Mouse (Mus musculus): ENCODE results near the gene Tmem179. TPM values are rescaled to one million over a fixed set of nuclear protein-coding genes. Genes with fewer than 3 reads are reported as not detected.

Gene Tmem179
- polyA plus RNA-seq, 1 experiment from 2014 or later: 0.41 TPM

DNA sequence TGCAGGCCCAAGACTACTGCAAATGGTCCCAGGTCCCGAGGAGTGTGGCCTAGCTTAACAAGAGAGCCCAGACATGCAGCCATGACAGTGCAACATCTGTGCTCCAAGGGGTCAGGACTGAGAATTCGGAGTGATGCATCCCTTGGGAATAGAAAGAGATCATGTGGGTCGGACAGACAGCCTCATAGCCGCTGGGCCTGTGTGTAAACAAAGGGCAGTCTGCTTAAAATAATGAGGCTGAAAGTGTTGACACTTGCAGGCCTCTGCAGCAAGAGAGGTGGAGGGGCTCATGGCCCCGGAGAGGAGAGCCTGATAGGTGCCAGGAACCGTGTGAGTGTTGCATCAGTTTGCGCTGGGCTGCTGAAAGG is 6.2 kb downstream of the Tmem179 start:
- H3K9ac ChIP-seq (ENCODE audit: low read length): no peak overlapping the region
- no peak for ATAC-seq (ENCODE audit: low read depth)
- H3K9me3 ChIP-seq (ENCODE audit: control insufficient read depth, low read length): no peaks in the 10 kb centered on the region
- H3K36me3 ChIP-seq (ENCODE audit: control insufficient read depth, insufficient read depth, low read length): no peaks in the 10 kb centered on the region
- no peak overlapping the region for H3K4me2 ChIP-seq (ENCODE audit: low read depth, low read length)
- 0 out of 2 replicates have a peak, but pooled peaks cover 2% of the 10 kb centered on the region for H3K4me1 ChIP-seq (replicated peaks; ENCODE audit: control insufficient read depth, insufficient read depth, low read length)
- WGBS: 14% methylated on average over 7 of the region's 7 CpGs
- no peak overlapping the region for H3K4me3 ChIP-seq (ENCODE audit: low read length)
- peaks cover 23% of the 10 kb centered on the region for H3K27me3 ChIP-seq (ENCODE audit: control insufficient read depth, insufficient read depth, low read depth, low read length)
- no peak overlapping the region for H3K27ac ChIP-seq (ENCODE audit: low read length)

- H3K27ac ChIP-seq (ENCODE audit: low read length): no peak overlapping the region
- H3K36me3 ChIP-seq (ENCODE audit: control insufficient read depth, insufficient read depth, low read length): no peaks in the 10 kb centered on the region
- H3K9me3 ChIP-seq (ENCODE audit: control insufficient read depth, low read length): no peaks in the 10 kb centered on the region
- H3K9ac ChIP-seq (ENCODE audit: low read length): no peak overlapping the region
- 82% methylated on average over 3 of the region's 3 CpGs for WGBS
- H3K4me3 ChIP-seq (ENCODE audit: low read length): no peak overlapping the region
- no peak overlapping the region for H3K4me2 ChIP-seq (ENCODE audit: low read depth, low read length)
- peaks cover 19% of the 10 kb centered on the region for H3K27me3 ChIP-seq (ENCODE audit: control insufficient read depth, insufficient read depth, low read depth, low read length)
- no peak for ATAC-seq (ENCODE audit: low read depth)
- 0 out of 2 replicates have a peak, but pooled peaks cover 2% of the 10 kb centered on the region for H3K4me1 ChIP-seq (replicated peaks; ENCODE audit: control insufficient read depth, insufficient read depth, low read length)
Observed at GRCm38 (mm10) chr12:112507984-112508383, 8.6 kb downstream of the Tmem179 start.

DNA sequence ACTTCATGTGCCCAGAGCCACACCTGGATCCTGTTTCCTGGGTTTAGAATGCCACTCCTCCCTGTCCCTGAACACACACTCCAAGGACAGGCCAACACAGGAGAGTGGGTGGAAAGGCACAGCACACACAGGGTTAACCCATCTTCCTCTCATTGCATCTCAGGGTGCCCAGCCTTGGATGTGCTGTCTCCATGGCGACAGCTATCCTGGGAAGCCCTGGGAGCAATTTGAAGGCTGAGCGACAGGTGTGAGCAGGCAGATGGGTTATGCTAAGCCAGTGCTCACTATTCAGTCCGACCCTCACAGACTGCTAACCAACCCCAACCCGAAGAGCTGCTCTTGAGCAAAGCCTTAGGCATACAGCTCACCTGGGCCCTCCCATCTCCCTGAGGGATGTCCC is 9.3 kb downstream of the Tmem179 start:
- no peak overlapping the region for H3K27ac ChIP-seq (ENCODE audit: low read length)
- H3K9ac ChIP-seq (ENCODE audit: low read length): no peak overlapping the region
- no peak for ATAC-seq (ENCODE audit: low read depth)
- no peak overlapping the region for H3K4me3 ChIP-seq (ENCODE audit: low read length)
- peaks cover 19% of the 10 kb centered on the region for H3K27me3 ChIP-seq (ENCODE audit: control insufficient read depth, insufficient read depth, low read depth, low read length)
- WGBS: 21% methylated on average over 4 of the region's 4 CpGs
- H3K4me2 ChIP-seq (ENCODE audit: low read depth, low read length): no peak overlapping the region
- no peaks in the 10 kb centered on the region for H3K9me3 ChIP-seq (ENCODE audit: control insufficient read depth, low read length)
- 0 out of 2 replicates have a peak, but pooled peaks cover 2% of the 10 kb centered on the region for H3K4me1 ChIP-seq (replicated peaks; ENCODE audit: control insufficient read depth, insufficient read depth, low read length)
- H3K36me3 ChIP-seq (ENCODE audit: control insufficient read depth, insufficient read depth, low read length): no peaks in the 10 kb centered on the region

DNA sequence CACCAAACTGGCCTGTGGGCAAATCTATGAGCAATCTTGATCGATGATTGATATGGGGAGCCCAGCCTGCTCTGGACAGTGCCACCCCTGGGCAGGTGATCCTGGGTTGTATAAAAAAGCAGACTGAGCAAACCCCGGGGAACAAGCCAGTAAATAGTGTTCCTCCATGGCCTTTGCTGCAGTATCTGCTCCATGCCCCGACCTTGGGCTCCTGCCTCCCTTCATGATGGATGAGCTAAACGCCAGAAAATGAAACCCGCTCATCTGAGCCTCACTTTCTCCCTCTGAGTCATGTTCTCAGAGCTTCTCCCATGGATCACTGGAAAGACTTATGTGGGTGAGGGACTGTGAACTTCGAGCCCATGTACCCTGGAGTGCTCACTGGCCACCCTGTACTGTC is 10.3 kb downstream of the Tmem179 start:
- Histone ChIP-seq H3K9me3 (ENCODE audit: control insufficient read depth, low read length) (no peaks in the 10 kb centered on the region), H3K27ac (ENCODE audit: low read length) (no peak overlapping the region), H3K4me2 (ENCODE audit: low read depth, low read length) (no peak overlapping the region), H3K4me1 (replicated peaks; ENCODE audit: control insufficient read depth, insufficient read depth, low read length) (0 out of 2 replicates have a peak, but pooled peaks cover 2% of the 10 kb centered on the region), H3K27me3 (ENCODE audit: control insufficient read depth, insufficient read depth, low read depth, low read length) (peaks cover 17% of the 10 kb centered on the region), H3K9ac (ENCODE audit: low read length) (no peak overlapping the region), H3K36me3 (ENCODE audit: control insufficient read depth, insufficient read depth, low read length) (no peaks in the 10 kb centered on the region), H3K4me3 (ENCODE audit: low read length) (no peak overlapping the region)
- no peak for ATAC-seq (ENCODE audit: low read depth)
- WGBS: 55% methylated on average over 6 of the region's 6 CpGs

GRCm38 (mm10) chr12:112503003-112503771 is 13.4 kb downstream of the Tmem179 start:
- WGBS: 25% methylated on average over 19 of the region's 19 CpGs
- Histone ChIP-seq H3K9ac (ENCODE audit: low read length) (no peak overlapping the region), H3K4me3 (ENCODE audit: low read length) (no peak overlapping the region), H3K27me3 (ENCODE audit: control insufficient read depth, insufficient read depth, low read depth, low read length) (no peaks in the 10 kb centered on the region), H3K27ac (ENCODE audit: low read length) (no peak overlapping the region), H3K36me3 (ENCODE audit: control insufficient read depth, insufficient read depth, low read length) (no peaks in the 10 kb centered on the region), H3K4me2 (ENCODE audit: low read depth, low read length) (no peak overlapping the region), H3K9me3 (ENCODE audit: control insufficient read depth, low read length) (no peaks in the 10 kb centered on the region), H3K4me1 (replicated peaks; ENCODE audit: control insufficient read depth, insufficient read depth, low read length) (no peaks in the 10 kb centered on the region)
- ATAC-seq (ENCODE audit: low read depth): no peak

DNA sequence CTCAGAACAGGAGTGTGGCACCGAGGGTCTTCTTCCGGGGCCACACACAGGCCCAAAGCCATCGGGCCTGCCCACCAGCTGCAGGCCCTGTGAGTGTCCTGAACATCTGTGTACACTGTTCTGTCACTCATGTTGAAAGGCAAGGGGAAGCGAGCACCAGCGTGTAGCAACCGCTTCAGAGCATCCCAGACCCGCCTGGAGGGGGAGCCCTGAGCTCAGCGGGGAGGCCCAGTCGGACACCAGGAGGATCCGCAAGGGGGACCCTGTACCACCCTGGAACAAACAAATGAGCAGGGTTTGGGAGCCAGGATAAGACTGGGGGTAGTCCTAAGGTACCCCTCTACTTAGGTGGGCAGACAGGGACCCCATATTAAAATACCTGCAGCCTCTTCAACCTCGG is 17.9 kb downstream of the Tmem179 start:
- Histone ChIP-seq H3K9ac (ENCODE audit: low read length) (no peak overlapping the region), H3K4me2 (ENCODE audit: low read depth, low read length) (no peak overlapping the region), H3K4me3 (ENCODE audit: low read length) (no peak overlapping the region), H3K9me3 (ENCODE audit: control insufficient read depth, low read length) (no peaks in the 10 kb centered on the region), H3K36me3 (ENCODE audit: control insufficient read depth, insufficient read depth, low read length) (no peaks in the 10 kb centered on the region), H3K4me1 (replicated peaks; ENCODE audit: control insufficient read depth, insufficient read depth, low read length) (no peaks in the 10 kb centered on the region), H3K27ac (ENCODE audit: low read length) (no peak overlapping the region), H3K27me3 (ENCODE audit: control insufficient read depth, insufficient read depth, low read depth, low read length) (no peaks in the 10 kb centered on the region)
- ATAC-seq (ENCODE audit: low read depth): no peak
- 25% methylated on average over 11 of the region's 11 CpGs for WGBS

DNA sequence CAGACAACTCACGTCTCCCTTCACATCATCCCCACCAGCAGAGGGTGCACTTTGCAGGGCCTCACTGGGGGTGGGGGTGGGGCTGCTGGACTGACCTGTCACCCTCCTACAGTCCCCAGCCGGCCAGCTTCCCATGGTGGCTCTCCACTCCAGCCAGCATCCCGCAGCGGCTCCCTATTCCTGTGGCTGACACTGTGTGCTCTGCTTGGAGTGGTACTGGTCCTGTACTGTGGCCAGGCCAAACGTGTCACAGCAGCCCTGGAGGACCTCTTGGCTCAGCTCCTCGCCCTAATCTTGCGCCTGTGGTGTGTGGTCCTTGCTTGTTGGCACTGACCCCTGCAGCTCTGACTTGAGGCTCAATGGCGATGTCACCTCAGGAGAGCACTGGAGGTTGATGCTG is 18.8 kb downstream of the Tmem179 start:
- WGBS: 62% methylated on average over 8 of the region's 8 CpGs
- no peaks in the 10 kb centered on the region for H3K27me3 ChIP-seq (ENCODE audit: control insufficient read depth, insufficient read depth, low read depth, low read length)
- no peak overlapping the region for H3K4me2 ChIP-seq (ENCODE audit: low read depth, low read length)
- no peak overlapping the region for H3K9ac ChIP-seq (ENCODE audit: low read length)
- no peaks in the 10 kb centered on the region for H3K36me3 ChIP-seq (ENCODE audit: control insufficient read depth, insufficient read depth, low read length)
- no peaks in the 10 kb centered on the region for H3K9me3 ChIP-seq (ENCODE audit: control insufficient read depth, low read length)
- no peaks in the 10 kb centered on the region for H3K4me1 ChIP-seq (replicated peaks; ENCODE audit: control insufficient read depth, insufficient read depth, low read length)
- no peak for ATAC-seq (ENCODE audit: low read depth)
- H3K27ac ChIP-seq (ENCODE audit: low read length): no peak overlapping the region
- no peak overlapping the region for H3K4me3 ChIP-seq (ENCODE audit: low read length)

GRCm38 (mm10) chr12:112496136-112496535 is 20.4 kb downstream of the Tmem179 start:
- H3K27ac ChIP-seq (ENCODE audit: low read length): no peak overlapping the region
- H3K4me2 ChIP-seq (ENCODE audit: low read depth, low read length): no peak overlapping the region
- no peak overlapping the region for H3K4me3 ChIP-seq (ENCODE audit: low read length)
- H3K27me3 ChIP-seq (ENCODE audit: control insufficient read depth, insufficient read depth, low read depth, low read length): no peaks in the 10 kb centered on the region
- H3K9me3 ChIP-seq (ENCODE audit: control insufficient read depth, low read length): no peaks in the 10 kb centered on the region
- WGBS: 61% methylated on average over 5 of the region's 5 CpGs
- ATAC-seq (ENCODE audit: low read depth): no peak
- H3K36me3 ChIP-seq (ENCODE audit: control insufficient read depth, insufficient read depth, low read length): no peaks in the 10 kb centered on the region
- H3K4me1 ChIP-seq (replicated peaks; ENCODE audit: control insufficient read depth, insufficient read depth, low read length): peaks cover 2% of the 10 kb centered on the region
- no peak overlapping the region for H3K9ac ChIP-seq (ENCODE audit: low read length)

- 9% methylated on average over 3 of the region's 3 CpGs for WGBS
- 0 out of 2 replicates have a peak overlapping the region, but pooled peaks have one; percentile 0 for H3K9ac ChIP-seq (ENCODE audit: low read length)
- H3K9me3 ChIP-seq (ENCODE audit: control insufficient read depth, low read length): no peaks in the 10 kb centered on the region
- no peaks in the 10 kb centered on the region for H3K36me3 ChIP-seq (ENCODE audit: control insufficient read depth, insufficient read depth, low read length)
- ATAC-seq (ENCODE audit: low read depth): peak; percentile 83
- H3K4me3 ChIP-seq (ENCODE audit: low read length): no peak overlapping the region
- no peaks in the 10 kb centered on the region for H3K27me3 ChIP-seq (ENCODE audit: control insufficient read depth, insufficient read depth, low read depth, low read length)
- no peak overlapping the region for H3K4me2 ChIP-seq (ENCODE audit: low read depth, low read length)
- peaks cover 11% of the 10 kb centered on the region for H3K4me1 ChIP-seq (replicated peaks; ENCODE audit: control insufficient read depth, insufficient read depth, low read length)
- 0 out of 2 replicates have a peak overlapping the region, but pooled peaks have one; percentile 6 for H3K27ac ChIP-seq (ENCODE audit: low read length)
Observed at GRCm38 (mm10) chr12:112490444-112490939, 26.1 kb downstream of the Tmem179 start.

Measured in lung, embryonic 16.5 days (tissue).